Mouse (Mus musculus): ENCODE measurements around the gene Bglap.
"Not testable (repeated sequence)": the region's sequence is repeated elsewhere in the genome, so short reads cannot be mapped to it uniquely, and the experiment has no call there.

DNA sequence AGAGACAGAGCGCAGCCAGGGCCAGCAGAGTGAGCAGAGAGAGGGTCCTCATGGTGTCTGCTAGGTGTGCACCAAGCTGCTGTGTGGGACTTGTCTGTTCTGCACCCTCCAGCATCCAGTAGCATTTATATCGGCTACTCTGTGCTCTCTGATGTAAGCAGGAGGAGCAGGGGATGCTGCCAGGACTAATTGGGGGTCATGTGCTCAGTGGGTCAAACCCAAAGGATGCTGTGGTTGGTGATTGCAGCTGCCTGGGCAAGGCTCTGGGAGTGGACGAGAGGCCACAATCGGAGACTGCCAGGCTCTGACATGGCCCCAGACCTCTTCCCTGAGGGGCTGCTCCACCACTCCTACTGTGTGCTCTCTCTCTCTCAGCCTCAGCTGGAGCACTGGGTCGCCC, 5.7 kb downstream of the Bglap start, which contains the start of gene Bglap2:
- not testable (repeated sequence) for TF ChIP-seq POLR2A (IDR thresholded peaks at IDR 0.05; ENCODE audit: low read depth, low read length); CTCF (IDR thresholded peaks at IDR 0.05; ENCODE audit: borderline replicate concordance, insufficient read depth, low read length)

Measured in embryonic fibroblast, embryonic 13.5 days (primary cell).